Mouse (Mus musculus) embryo, embryonic 11.5 days (tissue): ENCODE results near the gene C330007P06Rik.
A peak's percentile ranks its signal among the peaks of the same experiment; 100 is the strongest.
"Not testable (repeated sequence)": the region's sequence is repeated elsewhere in the genome, so short reads cannot be mapped to it uniquely, and the experiment has no call there.

Experiments used
- DNase-seq: peaks from one replicate; pipeline ENCODE4 v3.0.0-alpha.2; 2012; ENCODE audit warnings: low read depth, low spot score

The C330007P06Rik gene

DNA sequence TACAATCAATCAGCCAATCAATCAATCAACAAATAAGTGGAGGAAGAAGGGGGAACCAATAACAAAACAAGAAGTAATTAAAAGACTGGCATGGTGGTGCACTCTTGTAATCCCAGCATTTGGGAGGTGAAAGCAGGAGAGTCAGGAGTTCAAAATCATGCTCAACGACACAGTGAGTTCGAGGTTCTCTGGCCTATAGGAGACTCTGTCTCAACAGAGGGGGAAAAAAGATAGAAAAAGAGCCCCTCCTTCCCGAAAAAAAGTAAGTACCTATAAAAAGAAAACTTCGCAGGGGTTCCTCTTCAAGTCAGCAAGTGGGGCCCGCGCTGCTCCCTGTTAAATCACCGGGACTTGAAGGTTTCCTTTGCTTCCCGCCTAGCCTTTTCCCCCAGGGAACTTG, at the start of gene C330007P06Rik, which contains the start of gene Ube2a:
Gene C330007P06Rik (minus strand): TSS at position 347 of the 400 bp plus-strand sequence.
Gene Ube2a (plus strand): TSS at position 136 of the 400 bp plus-strand sequence.
- DNase-seq, result peak; percentile 2

DNA sequence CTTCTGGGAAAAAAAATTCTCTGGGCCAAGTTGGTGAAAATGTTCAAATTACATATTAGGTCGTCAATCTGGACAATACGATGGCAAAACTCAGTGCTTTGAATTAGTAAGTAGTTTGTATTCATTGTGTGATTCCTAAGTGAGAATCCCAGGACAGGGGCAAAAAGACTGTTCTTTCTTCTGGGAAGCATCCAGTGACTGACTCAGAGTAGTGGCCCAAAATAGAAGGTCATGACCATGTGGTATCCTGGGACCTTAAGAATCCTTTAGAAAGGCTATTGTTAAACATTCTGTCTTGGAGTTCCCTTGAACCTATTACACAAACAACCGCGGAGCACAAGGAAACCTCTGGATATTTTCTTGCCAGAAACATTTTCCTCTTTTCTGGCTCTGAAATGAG, 47.4 kb upstream of the C330007P06Rik start:
- DNase-seq, result no peak

DNA sequence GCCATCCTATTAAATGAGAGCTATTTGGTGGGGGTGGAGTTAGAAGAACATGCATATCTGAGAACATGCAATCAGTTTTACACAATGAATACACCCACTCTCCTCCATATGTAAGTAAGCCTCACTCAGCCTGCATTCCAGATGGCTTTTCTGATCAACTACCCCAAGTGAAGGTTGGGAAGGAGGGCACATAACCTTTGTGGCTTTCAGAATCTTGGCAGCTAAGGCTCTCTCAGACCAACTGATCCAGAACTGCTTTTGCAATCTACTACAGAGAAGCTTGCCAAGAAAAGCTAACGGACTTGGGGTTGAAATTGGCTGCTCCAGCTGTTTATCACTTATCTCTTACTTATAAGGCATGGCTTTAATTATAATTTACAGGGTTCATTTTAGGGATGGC, 43.8 kb upstream of the C330007P06Rik start:
- DNase-seq, result no peak

DNA sequence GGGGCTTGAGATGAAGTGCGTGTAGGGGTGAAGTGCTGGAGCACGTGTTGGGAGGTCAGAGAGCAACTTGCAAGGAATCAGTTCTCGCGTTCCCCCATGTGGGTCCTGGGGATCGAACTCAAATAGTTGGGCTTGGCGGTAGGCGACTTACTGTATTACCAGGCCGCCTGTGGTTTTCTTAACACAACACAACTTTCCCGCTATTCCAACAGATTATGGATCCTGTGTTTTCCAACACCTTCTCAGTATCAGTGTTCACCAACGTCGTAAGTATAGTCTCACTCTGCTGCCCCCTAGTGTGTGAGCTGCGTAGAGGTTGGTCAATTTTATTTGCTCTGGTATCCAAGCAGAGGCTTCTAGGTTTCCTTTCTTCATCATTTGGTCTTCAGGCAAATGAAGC, 37.4 kb upstream of the C330007P06Rik start:
- no peak for DNase-seq

DNA sequence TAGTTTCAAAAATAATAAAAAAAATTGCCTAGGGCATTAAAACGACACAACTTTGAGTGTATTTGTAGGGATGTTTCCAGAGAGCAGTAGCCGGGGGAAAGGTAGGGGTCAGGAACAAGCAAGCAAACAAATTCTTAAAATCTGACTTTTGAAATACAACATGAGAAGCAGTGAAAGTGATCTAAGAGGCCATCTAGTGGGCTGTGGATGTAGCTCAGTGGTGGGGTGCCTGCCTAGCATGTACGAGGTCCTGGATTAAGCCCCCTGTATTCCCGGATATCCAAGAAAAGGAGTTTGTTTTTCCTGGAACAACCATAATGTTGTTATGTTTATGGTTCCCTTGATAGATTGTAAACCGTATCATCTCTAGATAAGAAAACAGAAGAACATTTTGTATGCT, 32.6 kb upstream of the C330007P06Rik start:
- no peak for DNase-seq

DNA sequence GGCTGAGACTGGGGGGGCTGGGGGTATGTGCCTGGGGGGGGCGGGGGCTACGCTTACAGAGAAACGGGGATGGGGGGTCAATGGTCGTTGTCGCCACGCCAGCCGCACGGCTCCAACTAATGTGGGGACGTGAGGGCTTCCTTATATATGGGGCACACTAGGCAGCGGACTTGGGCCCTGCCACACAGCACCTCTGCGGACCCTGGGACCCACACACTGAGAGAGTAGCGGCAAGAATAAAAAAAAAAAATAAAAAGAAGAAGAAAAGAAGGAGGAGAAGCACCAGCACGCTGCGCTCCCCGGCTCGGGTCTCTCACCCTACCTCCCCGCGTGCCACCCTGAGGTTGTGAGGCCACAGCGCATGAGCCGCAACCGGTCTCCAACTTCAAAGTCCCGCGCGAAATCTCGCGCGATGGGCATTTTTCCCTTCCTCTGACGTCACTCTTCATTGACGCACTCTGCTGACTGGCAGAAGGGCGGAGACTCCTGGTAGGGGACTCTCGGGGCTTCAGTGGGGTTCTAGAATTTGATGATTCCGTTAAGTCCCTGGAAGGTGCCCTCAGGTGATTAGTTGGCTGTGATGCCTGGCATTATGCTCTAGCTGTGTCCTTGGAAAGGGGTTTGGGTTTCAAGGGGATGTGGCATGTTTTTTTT, 29.3 kb upstream of the C330007P06Rik start:
- peak; percentile 86 for DNase-seq

DNA sequence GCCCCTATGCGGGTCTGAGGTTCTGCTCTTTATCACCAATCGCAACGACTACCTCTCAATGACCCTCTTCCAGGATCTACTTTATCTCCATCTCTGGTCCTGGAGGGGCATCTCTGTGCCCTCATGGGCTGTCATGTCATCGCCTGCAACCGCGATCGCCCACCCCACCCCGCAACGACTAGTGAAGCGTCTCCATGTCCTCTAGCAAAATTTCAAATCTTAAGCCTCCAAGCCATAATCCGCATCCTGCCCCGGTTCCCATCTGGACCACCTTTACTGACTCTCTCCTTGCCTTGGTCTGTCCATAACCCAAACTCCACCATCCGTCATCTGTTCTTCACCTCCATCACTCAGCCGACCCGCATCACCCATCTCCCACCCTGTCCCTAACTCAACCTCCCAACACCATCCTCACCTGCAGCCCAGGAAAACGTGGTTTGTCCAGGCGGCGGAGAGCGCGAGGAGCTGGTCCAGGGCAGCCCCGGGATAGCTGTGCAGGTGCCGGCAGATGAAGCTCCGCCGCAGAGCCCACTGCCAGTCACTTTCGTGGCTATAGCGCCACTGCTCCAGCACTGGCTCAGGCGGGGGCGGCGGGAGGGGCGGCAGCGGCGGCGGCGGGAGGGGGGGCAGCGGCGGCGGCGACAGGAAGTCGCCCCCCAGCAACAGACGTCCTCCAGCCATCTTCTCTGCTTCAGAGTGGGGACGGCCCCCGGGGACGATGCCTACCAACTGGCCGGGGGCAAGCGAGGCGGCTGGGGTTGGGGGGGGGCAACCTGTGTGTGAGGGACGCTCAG, 28.6 kb upstream of the C330007P06Rik start, which contains the start of gene Nkrf:
Gene Nkrf (minus strand): TSS at position 579 of the 794 bp plus-strand sequence.
- no peak for DNase-seq

DNA sequence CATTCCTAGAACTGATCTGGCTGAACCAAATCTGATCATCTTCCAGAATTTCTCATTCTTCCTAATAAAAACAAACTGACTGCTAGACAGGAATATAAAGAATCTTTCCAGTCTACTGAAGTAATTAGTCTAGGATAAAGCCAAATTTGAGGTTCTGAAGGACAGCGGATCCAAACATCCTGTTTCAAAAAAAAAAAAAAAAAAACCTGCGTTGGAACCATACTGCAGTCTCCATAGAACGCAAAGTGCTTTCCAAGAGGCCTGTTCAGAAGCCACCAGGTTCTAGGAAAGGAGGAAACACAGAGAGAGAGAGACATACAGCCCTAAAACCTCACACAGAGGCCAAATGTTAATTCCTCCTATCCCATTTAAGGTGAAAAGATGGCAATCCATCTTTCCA, 27.7 kb upstream of the C330007P06Rik start:
- no peak for DNase-seq

DNA sequence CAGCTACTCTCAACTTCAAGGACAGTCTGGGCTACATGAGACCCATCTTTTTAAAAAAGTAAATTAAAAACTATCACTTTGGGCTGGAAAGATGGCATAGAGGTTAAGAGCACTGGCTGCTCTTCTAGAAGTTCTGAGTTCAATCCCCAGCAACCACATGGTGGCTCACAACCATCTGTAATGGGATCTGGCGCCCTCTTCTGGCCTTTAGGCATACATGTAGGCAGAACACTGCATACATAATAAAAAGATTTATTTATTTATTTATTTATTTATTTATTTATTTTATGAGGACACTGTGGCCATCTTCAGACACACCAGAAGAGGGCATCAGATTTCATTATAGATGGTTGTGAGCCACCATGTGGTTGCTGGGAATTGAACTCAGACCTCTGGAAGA, 25.0 kb upstream of the C330007P06Rik start:
- not testable (repeated sequence) for DNase-seq

DNA sequence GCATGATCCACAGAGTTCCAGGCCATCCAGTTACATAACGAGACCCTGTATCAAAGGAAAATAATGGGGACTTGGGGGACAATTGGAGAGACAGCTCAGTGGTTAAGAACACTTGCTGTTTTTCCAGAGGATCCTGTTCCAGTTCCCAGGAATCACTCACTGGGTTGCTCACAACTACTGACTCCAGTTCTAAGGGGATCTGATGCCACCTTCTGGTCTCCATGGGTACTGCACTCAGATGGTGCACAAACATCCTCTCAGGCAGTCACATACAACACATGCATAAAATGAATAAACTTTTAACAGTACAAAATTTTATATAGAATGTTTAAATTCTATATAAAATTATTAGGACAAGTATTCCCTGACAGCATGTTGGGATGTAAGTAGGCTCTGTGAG, 10.8 kb upstream of the C330007P06Rik start:
- no peak for DNase-seq

DNA sequence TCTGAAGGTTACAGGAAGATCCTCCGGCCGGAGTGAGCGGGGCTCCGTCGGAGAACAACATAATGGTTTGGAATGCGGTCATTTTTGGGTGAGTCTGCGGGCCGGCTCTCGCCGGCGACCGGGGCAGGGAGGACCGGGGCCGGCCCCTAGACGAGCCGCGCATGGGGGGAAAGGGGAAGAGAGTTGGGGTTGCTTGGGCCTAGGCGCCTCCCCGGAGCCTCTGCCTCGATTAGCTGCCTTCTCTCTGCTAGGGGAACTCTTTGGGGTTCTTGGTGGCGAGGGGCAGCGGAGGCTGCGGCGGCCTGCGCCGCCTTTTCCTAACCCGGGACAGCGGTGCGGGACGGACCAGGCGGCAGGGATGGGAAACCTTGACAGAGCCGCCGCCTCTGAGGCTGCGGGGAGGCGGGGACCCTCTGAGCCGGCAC, 805 bp upstream of the C330007P06Rik start:
- peak; percentile 8 for DNase-seq

DNA sequence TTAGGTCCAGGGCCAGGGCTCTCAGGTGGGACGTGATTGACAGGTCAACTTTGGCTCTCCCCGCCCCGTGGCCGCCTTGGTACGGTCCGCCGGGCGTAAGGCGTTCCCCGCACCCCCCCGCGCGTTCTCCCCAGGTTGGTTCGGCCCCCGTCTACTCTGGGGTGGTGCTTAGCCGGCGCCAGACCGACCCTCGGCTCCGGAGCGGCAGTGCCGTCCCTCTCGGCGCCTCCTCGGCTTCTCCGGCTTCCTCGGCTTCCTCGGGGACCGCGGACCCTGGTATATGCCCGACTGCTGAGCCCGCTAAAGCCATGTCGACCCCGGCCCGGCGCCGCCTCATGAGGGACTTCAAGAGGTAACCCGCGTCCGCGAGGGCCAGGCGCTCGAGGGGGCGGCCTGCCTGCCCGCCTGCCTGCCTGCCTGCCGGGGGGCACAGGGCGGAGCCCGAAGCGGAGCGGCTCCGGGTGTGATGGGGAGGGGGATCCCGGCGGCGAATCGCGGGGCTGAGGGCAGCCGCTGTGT, 326 bp upstream of the C330007P06Rik start:
- DNase-seq, result peak; percentile 74

DNA sequence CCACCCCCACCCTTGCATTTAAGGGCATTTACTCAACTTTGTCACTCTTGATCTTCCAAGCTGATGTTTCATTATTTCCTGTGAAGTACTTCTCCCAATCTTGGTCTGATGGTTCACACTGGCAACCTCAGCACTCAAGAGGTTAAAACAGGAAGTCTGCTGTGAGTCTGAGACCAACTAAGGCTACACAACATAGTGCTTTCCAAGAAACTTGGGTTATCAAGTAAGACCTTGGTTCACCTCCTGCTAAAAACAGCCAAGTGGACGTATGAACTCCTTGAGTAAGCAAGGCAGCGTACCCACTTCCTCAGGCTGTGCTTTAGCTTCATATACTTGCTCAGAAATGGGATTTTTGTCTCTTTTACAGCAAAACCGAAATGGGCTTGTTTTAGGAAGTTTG, 3.5 kb downstream of the C330007P06Rik start:
- DNase-seq, result no peak

DNA sequence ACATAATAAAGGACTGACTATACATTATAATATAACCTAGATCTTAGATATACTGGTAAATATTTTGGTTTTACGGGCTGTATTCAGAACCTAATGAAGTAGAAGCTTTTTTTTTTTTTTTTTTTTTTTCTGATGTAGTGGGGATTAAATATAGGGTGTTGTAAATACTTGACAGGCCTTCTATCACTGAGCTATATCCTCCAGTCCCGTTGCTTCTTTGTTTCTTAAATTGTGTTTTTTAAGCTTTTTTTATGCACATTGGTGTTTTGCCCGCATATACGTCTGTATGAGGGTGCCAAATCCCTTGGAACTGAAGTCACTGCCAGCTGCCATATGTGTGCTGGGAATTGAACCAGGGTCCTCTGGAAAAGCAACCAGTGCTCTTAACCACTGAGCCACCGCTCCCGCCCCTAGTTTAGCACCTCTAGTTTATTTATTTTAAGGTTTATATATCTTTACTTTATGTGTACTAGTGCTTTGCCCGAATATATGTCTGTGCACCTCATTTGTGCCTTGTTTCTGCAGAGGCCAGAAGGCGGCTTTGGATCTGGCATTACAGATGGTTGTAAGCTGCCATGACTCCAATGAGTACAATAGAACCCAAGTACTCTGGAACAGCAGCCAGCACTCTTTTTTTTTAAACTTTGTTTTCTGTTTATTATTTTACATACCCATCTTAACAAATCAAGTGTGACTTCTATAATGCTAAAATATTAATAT, 9.1 kb downstream of the C330007P06Rik start:
- no peak for DNase-seq

DNA sequence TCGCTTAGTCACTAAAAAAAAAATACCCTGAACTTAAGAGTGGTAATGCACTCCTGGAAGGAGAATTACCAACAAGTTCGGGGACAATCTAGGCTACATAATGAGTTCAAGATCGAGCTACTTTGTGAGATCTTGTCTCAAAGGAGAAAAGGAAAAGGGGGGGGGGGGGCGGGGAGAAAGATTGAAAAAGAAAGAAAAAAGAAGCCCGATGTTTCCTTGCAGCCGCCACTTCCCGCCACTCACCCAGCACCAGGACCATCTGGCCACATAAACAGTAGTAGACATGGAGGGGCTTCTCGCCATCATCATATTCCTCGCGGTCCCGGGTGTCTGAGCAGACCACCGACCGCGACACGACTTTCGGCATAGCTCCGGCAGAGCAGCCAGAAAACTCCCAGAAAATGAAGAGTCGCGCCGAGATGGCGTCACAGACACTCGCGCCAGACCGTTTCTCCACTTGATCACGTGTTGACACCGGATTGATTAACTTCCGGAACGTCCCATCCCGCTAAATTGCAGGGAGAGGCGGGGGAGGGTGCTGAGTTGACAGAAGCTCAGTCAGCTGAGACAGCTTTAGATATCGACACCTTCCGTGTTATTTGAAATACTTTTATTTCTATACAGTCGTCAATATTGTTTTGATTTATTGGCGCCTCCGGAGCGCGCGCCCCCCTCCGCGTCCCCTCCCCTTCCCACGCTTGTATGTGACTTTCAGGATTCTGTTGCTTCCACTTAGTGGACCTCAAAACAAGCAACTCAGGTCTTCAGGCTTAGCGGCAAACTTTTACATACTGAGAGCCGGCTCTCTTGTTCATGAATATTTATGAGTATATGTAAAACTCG, 9.9 kb downstream of the C330007P06Rik start:
- peak; percentile 55 for DNase-seq

DNA sequence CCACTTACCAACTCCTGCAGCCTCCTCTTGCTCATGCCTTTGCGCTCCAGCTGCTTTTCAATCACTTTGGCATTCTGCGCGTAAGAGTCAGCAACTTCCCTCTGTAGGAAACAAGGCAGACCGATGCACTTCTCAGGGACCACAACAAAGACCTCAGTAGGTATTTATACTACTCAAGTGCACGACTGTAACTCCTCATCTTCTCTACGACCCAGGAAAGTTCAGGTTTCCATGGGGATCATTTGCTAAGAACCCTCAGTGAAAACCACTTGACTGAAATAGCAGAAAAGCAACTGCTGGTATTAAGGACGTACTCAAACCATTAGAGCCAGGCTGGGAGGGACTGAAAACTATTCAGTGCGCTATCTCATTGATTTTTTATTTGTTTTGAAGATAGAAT, 21.3 kb downstream of the C330007P06Rik start:
- DNase-seq, result no peak

DNA sequence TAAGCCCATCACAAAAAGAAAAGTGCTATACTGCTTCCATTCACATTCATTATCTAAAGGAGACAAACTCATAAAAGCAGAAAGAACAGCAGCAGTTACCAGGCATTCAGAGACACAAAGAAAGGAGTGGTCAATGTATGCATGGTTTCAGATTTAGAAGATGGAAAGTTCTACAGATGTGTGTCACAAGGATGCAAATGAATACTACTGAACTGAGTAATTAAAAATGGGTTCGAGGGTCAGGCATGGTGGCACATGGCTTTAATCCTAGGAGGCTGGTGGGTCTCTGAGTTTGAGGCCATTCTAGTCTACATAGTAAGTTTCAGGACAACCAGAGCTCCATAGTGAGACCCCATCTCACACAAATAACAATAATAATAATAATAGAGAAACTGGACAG, 26.8 kb downstream of the C330007P06Rik start:
- no peak for DNase-seq

DNA sequence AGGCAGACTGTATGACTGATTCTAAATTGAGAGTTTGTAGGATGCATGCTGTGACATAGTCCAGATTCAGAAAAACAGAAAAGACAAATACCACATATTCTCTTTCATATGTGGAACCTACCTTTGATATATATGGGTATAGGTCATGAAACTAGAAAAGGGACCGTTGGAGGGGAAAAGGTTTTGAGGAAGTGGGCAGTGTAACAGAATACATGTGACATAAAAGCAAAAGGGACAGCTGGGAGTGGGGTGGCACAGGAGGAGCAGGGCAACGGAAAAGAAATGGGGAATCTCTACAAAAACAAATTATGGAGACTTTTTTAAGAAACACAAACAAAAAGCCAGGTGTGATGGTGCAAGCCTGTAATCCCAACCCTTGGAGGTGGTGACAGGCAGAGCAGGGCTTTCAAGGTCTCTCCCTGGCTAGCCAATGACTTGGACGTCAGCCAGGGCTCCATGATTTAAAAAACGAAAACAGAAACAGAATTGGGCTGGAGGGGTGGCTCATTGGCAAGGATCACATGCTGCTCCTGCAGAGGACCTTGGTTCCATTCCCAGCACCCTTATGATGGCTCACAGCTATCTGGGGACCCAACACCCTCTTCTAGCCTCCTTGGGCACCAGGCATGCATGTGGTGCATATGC, 30.4 kb downstream of the C330007P06Rik start:
- DNase-seq, result no peak

DNA sequence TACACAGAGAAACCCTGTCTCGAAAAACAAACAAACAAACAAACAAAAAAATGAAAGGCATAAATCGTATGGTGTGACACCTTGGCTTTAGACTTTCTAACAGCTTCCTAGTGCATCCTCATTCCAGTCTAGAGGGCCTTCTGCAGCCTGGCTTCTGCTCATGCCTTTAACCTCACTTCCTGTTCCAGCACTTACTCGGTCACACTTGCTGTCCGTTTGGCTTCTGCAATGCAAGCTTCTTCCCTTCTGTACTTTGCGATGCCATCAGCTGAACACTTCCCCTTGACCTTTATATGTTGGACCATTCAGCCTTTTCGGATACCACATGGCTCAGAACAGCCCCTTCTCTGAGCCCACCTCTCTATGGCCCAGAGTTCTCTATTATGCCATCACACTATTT, 32.2 kb downstream of the C330007P06Rik start:
- no peak for DNase-seq

DNA sequence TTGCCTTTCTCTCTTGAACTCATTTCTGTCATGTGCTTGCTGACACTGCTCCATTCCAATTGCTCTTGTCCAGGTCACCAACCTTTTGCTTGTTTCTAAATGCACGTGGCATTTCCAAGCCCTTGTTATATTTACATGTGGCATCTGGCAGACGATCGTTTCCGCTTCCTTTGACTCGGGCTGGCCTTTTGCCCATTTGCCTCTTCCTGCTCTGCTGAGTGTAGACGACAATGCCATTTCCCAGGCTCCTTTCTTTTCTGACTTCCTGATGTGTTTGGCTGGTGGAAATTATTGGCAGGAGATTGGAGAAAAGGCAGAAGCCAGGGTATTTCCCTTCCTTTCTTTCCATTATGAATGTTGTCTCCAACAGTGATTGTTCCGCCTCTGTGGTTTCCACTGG, 34.5 kb downstream of the C330007P06Rik start:
- no peak for DNase-seq
